Mouse (Mus musculus): ENCODE results near the gene Ctps2.

- TF ChIP-seq EP300 (IDR thresholded peaks at IDR 0.05; ENCODE audit: low read depth in 1 of 2, low read length in 2 of 2): no peak
- 0 out of 6 replicates have a peak, but pooled peaks of 1 of the 3 experiments have one; percentile 9 for TF ChIP-seq CTCF (IDR thresholded peaks at IDR 0.05 in 2 of 3, conservative IDR thresholded peaks at IDR 0.05 in 1 of 3; ENCODE audit: control insufficient read depth in 1 of 3, insufficient read depth in 1 of 3, low read depth in 2 of 3, low read length in 3 of 3, poor library complexity in 1 of 3, severe bottlenecking in 1 of 3)
- TF ChIP-seq E2F4 (IDR thresholded peaks at IDR 0.05; ENCODE audit: borderline replicate concordance, low read depth, low read length): no peak
- no peak for TF ChIP-seq ELF1 (IDR thresholded peaks at IDR 0.05; ENCODE audit: low read depth, low read length)
These were observed 1.1 kb downstream of the Ctps2 start for GRCm38 (mm10) chrX:162902040-162902734.
